Mouse (Mus musculus) ES-Bruce4 (cell line): Measurements from ENCODE around the gene Slc25a29. TPM values are rescaled to one million over a fixed set of nuclear protein-coding genes. Genes with fewer than 3 reads are reported as not detected.
A peak's percentile ranks its signal among the peaks of the same experiment; 100 is the strongest.

ENCODE experiments used
- H3K27ac ChIP-seq: 2 replicates; pipeline ENCODE4 v1.5.1; 2012; ENCODE audit warnings: low read length, inconsistent platforms; ENCODE audit not compliant: insufficient read depth
- H3K27me3 ChIP-seq: 2 replicates; pipeline ENCODE4 v1.6.1; 2012; ENCODE audit warnings: mild to moderate bottlenecking, low read length, inconsistent platforms; ENCODE audit not compliant: control insufficient read depth, poor library complexity, insufficient read depth, severe bottlenecking
- H3K36me3 ChIP-seq: 2 replicates; pipeline ENCODE4 v1.6.1; 2012; ENCODE audit warnings: inconsistent platforms, mild to moderate bottlenecking, low read length, moderate library complexity; ENCODE audit not compliant: control insufficient read depth, poor library complexity, insufficient read depth, severe bottlenecking
- H3K4me1 ChIP-seq: one replicate; pipeline ENCODE4 v1.8.1; 2011; ENCODE audit warnings: low read length; ENCODE audit not compliant: control insufficient read depth, insufficient read depth
- H3K4me3 ChIP-seq: 2 replicates; pipeline ENCODE4 v1.5.1; 2011; ENCODE audit warnings: low read depth, mild to moderate bottlenecking, low read length
- H3K9ac ChIP-seq: 2 replicates; pipeline ENCODE4 v1.6.1; 2012; ENCODE audit warnings: low read depth, mild to moderate bottlenecking, inconsistent platforms; ENCODE audit not compliant: poor library complexity, severe bottlenecking
- H3K9me3 ChIP-seq: replicated peaks from 2 replicates; pipeline ENCODE4 v1.6.1; 2012; ENCODE audit warnings: mild to moderate bottlenecking, low read length, inconsistent platforms; ENCODE audit not compliant: control insufficient read depth, poor library complexity, insufficient read depth, severe bottlenecking
- CTCF ChIP-seq: IDR thresholded peaks from one replicate; pipeline ENCODE4 v1.8.1; 2011; ENCODE audit warnings: low read depth, low read length
- EP300 ChIP-seq: IDR thresholded peaks from 2 replicates; pipeline ENCODE4 v1.6.1; 2011; ENCODE audit warnings: low read depth, low read length; ENCODE audit not compliant: insufficient read depth
- POLR2A ChIP-seq: IDR thresholded peaks from one replicate; pipeline ENCODE4 v1.8.1; 2011; ENCODE audit warnings: low read length; ENCODE audit not compliant: insufficient read depth
- polyA plus RNA-seq: library from polyadenylated mRNA; stranded (reverse); fragments of >200 nt; gene quantifications from 2 replicates; pipeline ENCODE4 v1.2.4, GENCODE M21; 2011; ENCODE audit warnings: low read depth; ENCODE audit not compliant: missing spikeins, insufficient read depth, insufficient read length

The Slc25a29 gene
- polyA plus RNA-seq, 1 experiment = 0.51 TPM

DNA sequence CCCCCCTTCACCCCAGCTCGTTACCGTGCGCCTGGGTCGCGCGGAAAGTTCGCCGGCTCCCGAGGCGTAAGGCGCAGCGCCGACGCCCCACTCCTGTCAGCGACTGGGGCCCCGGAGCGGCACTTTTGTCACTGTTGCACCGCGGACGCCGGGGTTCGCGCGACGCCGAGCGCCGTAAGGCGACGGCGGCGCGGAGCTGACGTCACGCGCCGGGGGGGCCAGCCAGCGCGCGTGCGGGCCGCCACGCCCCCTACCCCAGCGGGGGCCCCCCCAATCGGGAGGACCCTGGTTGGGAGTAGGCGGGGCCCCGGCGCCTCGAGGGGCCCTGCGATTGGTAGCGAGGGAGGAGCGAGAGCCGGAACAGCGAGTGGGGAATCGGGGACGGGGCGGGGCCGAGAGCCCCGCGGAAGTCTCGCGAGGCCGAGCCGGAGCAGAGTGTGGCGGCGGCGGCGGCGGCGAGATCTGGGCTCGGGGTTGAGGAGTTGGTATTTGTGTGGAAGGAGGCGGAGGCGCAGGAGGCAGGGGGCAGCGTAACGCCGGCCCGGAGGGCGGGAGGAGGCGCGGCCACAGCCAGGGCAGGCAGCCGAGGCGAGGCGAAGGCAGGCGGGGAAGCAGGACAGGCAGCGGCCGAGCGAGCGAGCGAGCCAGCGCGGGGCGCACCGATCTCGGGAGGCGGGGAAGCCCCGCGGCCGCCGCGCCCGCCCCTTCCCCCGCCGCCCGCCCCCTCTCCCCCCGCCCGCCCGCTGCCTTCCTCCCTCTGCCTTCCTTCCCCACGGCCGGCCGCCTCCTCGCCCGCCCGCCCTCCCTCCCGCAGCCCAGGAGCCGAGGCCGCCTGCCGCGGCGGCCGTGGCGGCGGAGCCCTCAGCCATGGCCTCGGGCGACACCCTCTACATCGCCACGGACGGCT is 42.9 kb downstream of the Slc25a29 start, which contains the start of gene Yy1:
TSS of gene Yy1 (plus strand) at position 428 of the 907 bp plus-strand sequence.
- Histone ChIP-seq H3K27ac (peak within 1 kb of the TSS; percentile 48), H3K36me3 (peaks cover 13% of the 10 kb centered on the region), H3K4me1 (no peaks in the 10 kb centered on the region), H3K4me3 (peak within 1 kb of the TSS; percentile 100), H3K27me3 (no peaks in the 10 kb centered on the region), H3K9ac (peak within 1 kb of the TSS; percentile 99), H3K9me3 (no peaks in the 10 kb centered on the region)
- peak; percentile 51 for TF ChIP-seq POLR2A
- no peak for TF ChIP-seq EP300
- no peak for TF ChIP-seq CTCF

DNA sequence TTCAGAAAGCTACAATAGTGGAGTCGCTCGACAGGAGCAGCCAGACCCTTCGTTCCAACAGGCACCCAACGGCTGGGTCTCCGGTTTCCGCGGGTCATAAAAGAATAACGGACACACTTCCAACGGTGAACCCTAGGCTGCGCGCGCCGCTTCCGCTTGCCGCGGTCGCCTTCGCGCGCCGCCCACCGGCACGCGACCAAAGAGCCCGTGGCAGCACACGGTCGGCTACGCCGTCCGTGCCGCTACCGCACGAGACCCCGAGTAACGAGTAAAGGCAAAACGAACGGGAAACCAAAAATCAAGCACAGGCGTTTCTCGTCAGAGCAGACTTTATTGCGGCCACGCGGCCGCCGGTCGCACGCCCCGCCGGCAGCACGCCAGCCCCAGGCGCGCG is 43.5 kb downstream of the Slc25a29 start:
- Histone ChIP-seq H3K4me3 (peak overlapping the region; percentile 77), H3K9ac (peak overlapping the region; percentile 96), H3K4me1 (no peaks in the 10 kb centered on the region), H3K36me3 (peaks cover 11% of the 10 kb centered on the region), H3K27me3 (no peaks in the 10 kb centered on the region), H3K9me3 (no peaks in the 10 kb centered on the region), H3K27ac (peak overlapping the region; percentile 29)
- TF ChIP-seq POLR2A = no peak
- no peak for TF ChIP-seq CTCF
- TF ChIP-seq EP300 = no peak

DNA sequence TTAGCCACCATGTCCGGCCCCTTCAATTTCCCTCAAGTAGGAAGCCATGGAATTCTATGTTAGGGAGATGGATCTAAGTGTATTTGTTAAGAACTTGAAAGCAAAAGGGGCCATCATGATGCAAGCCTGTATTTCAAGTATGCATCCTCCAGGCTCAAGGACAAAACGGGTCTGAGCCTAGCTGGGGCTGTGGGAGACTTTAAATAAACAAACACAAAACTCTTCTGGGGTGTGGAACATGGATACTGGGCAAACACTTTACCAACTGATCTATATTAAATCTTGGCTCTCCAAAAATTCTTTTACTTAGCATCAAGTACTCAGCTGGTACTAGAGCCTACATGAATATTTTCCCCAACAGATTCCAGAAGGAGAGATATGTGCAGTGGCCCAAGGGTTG is 48.4 kb downstream of the Slc25a29 start:
- TF ChIP-seq CTCF (no peak), EP300 (no peak), POLR2A (no peak)
- H3K36me3 ChIP-seq = no peaks in the 10 kb centered on the region
- no peaks in the 10 kb centered on the region for H3K27me3 ChIP-seq
- no peak overlapping the region for H3K9ac ChIP-seq
- no peak overlapping the region for H3K4me3 ChIP-seq
- H3K9me3 ChIP-seq = no peaks in the 10 kb centered on the region
- no peak overlapping the region for H3K27ac ChIP-seq
- no peaks in the 10 kb centered on the region for H3K4me1 ChIP-seq

DNA sequence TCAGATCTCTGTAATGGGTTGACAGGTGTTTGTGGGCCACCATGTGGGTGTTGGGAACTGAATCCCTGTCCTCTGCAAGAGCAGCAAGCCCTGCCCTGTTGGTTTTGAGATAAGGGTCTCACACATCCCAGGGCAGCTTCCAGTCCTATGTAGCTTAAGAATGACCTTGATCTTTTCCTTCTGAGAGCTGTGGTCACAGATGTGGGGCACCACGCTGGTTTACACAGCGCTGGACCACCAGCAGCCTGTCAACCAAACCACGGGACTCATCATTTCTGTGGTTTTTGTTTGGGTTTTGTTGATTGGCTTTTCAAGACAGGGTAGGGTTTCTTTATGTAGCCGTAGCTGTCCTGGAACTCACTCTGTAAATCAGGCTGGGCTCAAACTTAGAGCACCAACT is 50.5 kb downstream of the Slc25a29 start:
- Histone ChIP-seq H3K36me3 (no peaks in the 10 kb centered on the region), H3K27me3 (no peaks in the 10 kb centered on the region), H3K4me1 (no peaks in the 10 kb centered on the region)

DNA sequence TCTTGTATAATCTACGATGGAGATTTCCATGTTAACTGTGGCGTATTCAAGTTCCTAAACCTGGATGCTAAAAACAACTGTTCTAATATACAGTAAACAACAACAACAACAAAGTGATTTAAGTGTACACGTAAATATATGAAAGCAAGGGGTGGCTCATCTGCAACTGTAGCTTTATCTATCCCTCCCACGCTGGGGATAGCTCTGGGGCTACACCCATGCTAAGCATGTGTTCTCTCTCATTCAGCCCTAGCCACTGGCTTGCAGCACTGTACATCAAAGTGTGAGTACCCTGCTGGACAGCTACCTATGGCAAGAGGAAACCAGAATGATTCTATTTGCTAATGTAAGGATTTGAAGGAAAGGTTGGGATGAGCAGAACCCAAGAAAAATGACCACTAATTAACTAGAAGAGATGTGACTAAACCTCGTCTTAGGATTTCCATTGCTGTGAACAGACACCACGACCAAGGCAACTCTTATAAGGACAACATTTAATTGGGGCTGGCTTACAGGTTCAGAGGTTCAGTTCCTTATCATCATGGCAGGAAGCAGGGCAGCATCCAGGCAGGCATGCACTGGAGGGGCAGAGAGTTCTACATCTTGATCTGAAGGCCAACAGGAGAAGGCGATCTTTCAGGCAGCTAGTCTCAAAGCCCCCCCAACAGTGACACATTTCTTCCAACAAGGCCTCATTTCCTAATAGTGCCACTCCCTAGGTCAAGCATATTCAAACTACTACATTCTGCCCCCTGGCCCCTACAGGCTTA is 55.4 kb downstream of the Slc25a29 start:
- TF ChIP-seq POLR2A (no peak), CTCF (no peak), EP300 (no peak)
- H3K9me3 ChIP-seq = peaks cover 2% of the 10 kb centered on the region; the same call in 1 of the 2 replicates
- no peak overlapping the region for H3K4me3 ChIP-seq
- no peaks in the 10 kb centered on the region for H3K27me3 ChIP-seq
- H3K4me1 ChIP-seq = no peaks in the 10 kb centered on the region
- no peak overlapping the region for H3K9ac ChIP-seq
- no peaks in the 10 kb centered on the region; the same call in 1 of the 2 replicates for H3K36me3 ChIP-seq
- no peak overlapping the region for H3K27ac ChIP-seq

More for the DNA sequence above, 50.5 kb downstream of the Slc25a29 start:
- Histone ChIP-seq H3K9ac (no peak overlapping the region), H3K27ac (no peak overlapping the region), H3K4me3 (no peak overlapping the region), H3K9me3 (no peaks in the 10 kb centered on the region)
- TF ChIP-seq CTCF = no peak
- TF ChIP-seq POLR2A = no peak
- TF ChIP-seq EP300 = no peak

Other genes with a start within 250 kb of the Slc25a29 start
- not detected in 2 replicates for gene Degs2, start 133.6 kb downstream of the Slc25a29 start, polyA plus RNA-seq
- gene Yy1, start 42.9 kb downstream of the Slc25a29 start, polyA plus RNA-seq = 121 and 124 TPM in 2 replicates
- gene Slc25a47, start 163 bp upstream of the Slc25a29 start, polyA plus RNA-seq = 3.0 and 3.6 TPM in 2 replicates
- gene Wdr25, start 57.7 kb upstream of the Slc25a29 start, polyA plus RNA-seq = 7.2 and 12.7 TPM in 2 replicates
- gene Wars, start 58.3 kb upstream of the Slc25a29 start, polyA plus RNA-seq = 68.0 and 71.4 TPM in 2 replicates
- gene Begain, start 232.3 kb upstream of the Slc25a29 start, polyA plus RNA-seq = 1.8 and 2.8 TPM in 2 replicates